Mouse (Mus musculus): ENCODE results near the gene BC025920.

DNA sequence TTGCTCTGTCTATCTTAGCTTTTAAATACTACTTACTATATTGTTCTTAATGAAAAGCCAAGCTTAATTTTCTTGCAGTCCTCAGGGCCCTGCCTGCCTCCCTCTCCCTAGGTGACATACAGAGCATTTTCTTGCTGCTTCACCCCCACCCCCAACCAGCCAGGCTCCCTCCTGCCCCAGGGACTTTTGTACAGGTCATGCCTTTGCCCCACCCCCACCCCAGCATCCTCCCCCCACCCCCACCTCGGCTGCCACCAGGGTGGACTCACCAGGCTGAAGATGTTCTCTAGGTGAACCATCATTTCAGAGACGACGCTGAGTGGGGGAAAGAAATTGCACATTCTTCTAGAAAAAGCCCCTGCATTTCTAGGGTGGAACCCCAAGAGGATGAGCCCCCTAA, 7.7 kb upstream of the BC025920 start:
- TF ChIP-seq EP300 (IDR thresholded peaks at IDR 0.05; ENCODE audit: low read depth) = no peak
- no peak for TF ChIP-seq CTCF (IDR thresholded peaks at IDR 0.05; ENCODE audit: low read depth)

Data from liver, embryonic 14.5 days (tissue).